In the genomic region with DNA sequence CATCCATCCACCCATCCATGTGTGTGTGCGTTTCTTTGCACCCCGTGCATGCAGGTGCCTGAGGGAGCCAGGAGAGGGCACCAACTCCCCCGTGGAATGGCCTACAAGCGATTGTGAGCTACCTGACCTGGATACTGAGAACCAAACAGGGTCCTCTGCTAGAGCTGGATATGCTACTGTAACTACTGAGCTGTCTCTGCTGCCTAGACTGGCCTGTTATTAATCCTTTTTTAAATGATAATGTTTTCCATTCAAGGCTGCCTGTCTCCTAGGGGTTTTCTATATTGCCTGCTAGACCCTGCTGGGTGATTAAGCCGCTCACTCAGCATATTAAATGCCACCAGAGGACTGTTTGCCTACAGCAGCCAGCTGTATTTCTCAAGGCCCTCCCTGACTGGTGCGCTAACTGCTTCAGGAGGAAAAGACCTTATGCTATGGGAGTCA, we compare ENCODE assay signal across 9 mouse cellular contexts. TPM values are rescaled to one million over a fixed set of nuclear protein-coding genes. Genes with fewer than 3 reads are reported as not detected.
A peak's percentile ranks its signal among the peaks of the same experiment; 100 is the strongest.
DNase-seq lines count a peak whose midpoint lies in the region; ATAC-seq and TF ChIP-seq lines count a peak whose summit lies in the region.
"Had no signal": no experiment of that assay in that cellular context is flagged by ENCODE, and none has a peak within 500 bp of the region (broad histone marks: within the 10 kb centered on the region; RNA-seq: fewer than 3 reads in every experiment).

No protein-coding gene starts in this region.

- dilution Hi-C loops in CH12.LX (cut with MboI; ENCODE audit: extremely low pct_ligation_motif_present, extremely low pct_unique_long_range_greater_than_20kb, low sequenced_read_pairs): no loop called here

- H3K4me1 ChIP-seq in heart, embryonic 13.5 days: peaks cover 47% of the 10 kb centered on the region
- H3K4me1 ChIP-seq in CH12.LX (ENCODE audit: control insufficient read depth in 1 of 2, insufficient read depth in 2 of 2): peaks cover 9 to 62% of the 10 kb centered on the region in 2 experiments; a peak in 3 of 4 replicates
- peaks cover 3% of the 10 kb centered on the region; the same call in 1 of the 2 replicates for H3K4me1 ChIP-seq in forebrain, embryonic 14.5 days (ENCODE audit: control insufficient read depth, insufficient read depth, low read length)
- peaks cover 8% of the 10 kb centered on the region for H3K4me1 ChIP-seq in midbrain, embryonic 11.5 days (ENCODE audit: control insufficient read depth, insufficient read depth, low read length)

- 52% methylated on average over 6 of the region's 6 CpGs for WGBS in heart, embryonic 13.5 days
- WGBS in forebrain, embryonic 14.5 days: 31% methylated on average over 6 of the region's 6 CpGs
- 35% methylated on average over 6 of the region's 6 CpGs for WGBS in midbrain, embryonic 11.5 days

- no peak for TF ChIP-seq POLR2A in CH12.LX (IDR thresholded peaks at IDR 0.05; ENCODE audit: low read depth, low read length)

- no peaks in the 10 kb centered on the region for H3K36me3 ChIP-seq in heart, embryonic 13.5 days
- H3K36me3 ChIP-seq in CH12.LX (replicated peaks in 1 of 2; ENCODE audit: control insufficient read depth in 1 of 2, insufficient read depth in 1 of 2, low read length in 1 of 2): peaks cover 0 to 9% of the 10 kb centered on the region in 2 experiments
- no peaks in the 10 kb centered on the region for H3K36me3 ChIP-seq in forebrain, embryonic 14.5 days (ENCODE audit: control insufficient read depth, insufficient read depth, low read length)
- H3K36me3 ChIP-seq in midbrain, embryonic 11.5 days (ENCODE audit: control insufficient read depth, insufficient read depth, low read length): no peaks in the 10 kb centered on the region

- H3K27me3 ChIP-seq in heart, embryonic 13.5 days (replicated peaks): no peaks in the 10 kb centered on the region
- no peaks in the 10 kb centered on the region for H3K27me3 ChIP-seq in CH12.LX (replicated peaks)
- no peaks in the 10 kb centered on the region for H3K27me3 ChIP-seq in forebrain, embryonic 14.5 days (replicated peaks; ENCODE audit: control insufficient read depth, insufficient read depth, low read length)
- H3K27me3 ChIP-seq in midbrain, embryonic 11.5 days (ENCODE audit: control insufficient read depth, insufficient read depth, low read length): no peaks in the 10 kb centered on the region
- H3K27me3 ChIP-seq: megakaryocyte, embryonic 14.5 days had no signal

- no peak for DNase-seq in heart, postnatal 10 days
- no peak for DNase-seq in CH12.LX (ENCODE audit: extremely low read depth)
- DNase-seq in forebrain, embryonic 14.5 days (ENCODE audit: low spot score): peak; percentile 37
- DNase-seq in midbrain, embryonic 11.5 days (ENCODE audit: low spot score, missing footprints): peak; percentile 81
- DNase-seq in cerebellum, adult 18-20 months: no peak
- DNase-seq in urinary bladder, postnatal 10 days (ENCODE audit: low spot score): no peak
- DNase-seq in right cerebral cortex, postnatal 10 days (ENCODE audit: low spot score in 2 of 2): no peak

- no peak overlapping the region for H3K9ac ChIP-seq in heart, embryonic 13.5 days
- no peak overlapping the region for H3K9ac ChIP-seq in CH12.LX (ENCODE audit: insufficient read depth, low read depth)
- no peak overlapping the region for H3K9ac ChIP-seq in forebrain, embryonic 14.5 days (ENCODE audit: low read length)
- H3K9ac ChIP-seq in midbrain, embryonic 11.5 days (ENCODE audit: low read length): no peak overlapping the region

- no peaks in the 10 kb centered on the region for H3K79me2 ChIP-seq in CH12.LX (replicated peaks; ENCODE audit: control insufficient read depth, extremely low read depth, insufficient read depth, poor library complexity, severe bottlenecking)

- H3K27ac ChIP-seq in heart, embryonic 13.5 days (replicated peaks): peak overlapping the region; percentile 57; the same call in 1 of the 2 replicates
- no peak overlapping the region for H3K27ac ChIP-seq in CH12.LX (ENCODE audit: insufficient read depth, low read depth)
- no peak overlapping the region for H3K27ac ChIP-seq in forebrain, embryonic 14.5 days (ENCODE audit: low read depth, low read length)
- H3K27ac ChIP-seq in midbrain, embryonic 11.5 days (ENCODE audit: low read depth, low read length): no peak overlapping the region

- ATAC-seq in heart, embryonic 13.5 days (ENCODE audit: extremely low read depth, insufficient number of reproducible peaks, low FRiP score, low TSS enrichment): no peak
- peak; percentile 28; the same call in 1 of the 2 replicates for ATAC-seq in forebrain, embryonic 14.5 days
- ATAC-seq in midbrain, embryonic 11.5 days (ENCODE audit: low FRiP score): peak; percentile 51

- H3K9me3 ChIP-seq in heart, embryonic 13.5 days: no peaks in the 10 kb centered on the region
- peaks cover 2% of the 10 kb centered on the region for H3K9me3 ChIP-seq in CH12.LX (replicated peaks; ENCODE audit: low read length)
- no peaks in the 10 kb centered on the region for H3K9me3 ChIP-seq in forebrain, embryonic 14.5 days (replicated peaks; ENCODE audit: control insufficient read depth, low read length)
- no peaks in the 10 kb centered on the region for H3K9me3 ChIP-seq in midbrain, embryonic 11.5 days (ENCODE audit: control insufficient read depth, low read length)
- H3K9me3 ChIP-seq: megakaryocyte, embryonic 14.5 days had no signal

- H3K4me2 ChIP-seq in heart, embryonic 13.5 days: no peak overlapping the region
- H3K4me2 ChIP-seq in CH12.LX (ENCODE audit: insufficient read depth, low read depth, poor library complexity, severe bottlenecking): no peak overlapping the region
- H3K4me2 ChIP-seq in forebrain, embryonic 14.5 days (ENCODE audit: low read length): no peak overlapping the region
- H3K4me2 ChIP-seq in midbrain, embryonic 11.5 days: no peak overlapping the region

- H3K4me3 ChIP-seq in heart, embryonic 13.5 days: no peak overlapping the region
- H3K4me3 ChIP-seq in CH12.LX (replicated peaks in 1 of 3; ENCODE audit: low read depth in 2 of 3, low read length in 2 of 3, poor library complexity in 1 of 3): no peak overlapping the region
- no peak overlapping the region for H3K4me3 ChIP-seq in forebrain, embryonic 14.5 days (ENCODE audit: low read depth, low read length)
- no peak overlapping the region for H3K4me3 ChIP-seq in midbrain, embryonic 11.5 days (ENCODE audit: low read depth, low read length)
- H3K4me3 ChIP-seq: megakaryocyte, embryonic 14.5 days had no signal

- TF ChIP-seq RAD21 in CH12.LX (IDR thresholded peaks at IDR 0.05; ENCODE audit: low read depth, low read length): peak; percentile 11

- peak in 1 of 2 experiments; percentile 35; a peak in 2 of 4 replicates for TF ChIP-seq CTCF in CH12.LX (conservative IDR thresholded peaks at IDR 0.05 in 1 of 2, IDR thresholded peaks at IDR 0.05 in 1 of 2; ENCODE audit: low read depth in 2 of 2, low read length in 2 of 2)

- in situ Hi-C loops in CH12.LX (cut with MboI; ENCODE audit: low pct_ligation_motif_present, low pct_unique_long_range_greater_than_20kb, low sequenced_read_pairs): no loop called here

- no peak for TF ChIP-seq EP300 in CH12.LX (IDR thresholded peaks at IDR 0.05; ENCODE audit: low read length)

- intact Hi-C loops in heart, postnatal 10 days (cut with DNase I): loop anchor here (2.0 kb wide), 1 partner anchor 34 kb away; a partner anchor contains a TSS

TF ChIP-seq in CH12.LX, 34 proteins besides CTCF, POLR2A, EP300 and RAD21:
- TF ChIP-seq USF2 (conservative IDR thresholded peaks at IDR 0.05; ENCODE audit: low read depth, low read length) (no peak), SMC3 (IDR thresholded peaks at IDR 0.05; ENCODE audit: low read depth, low read length) (peak; percentile 30)

RNA-seq across cellular contexts. Expression of a gene that starts 34.1 kb away (rescaled TPM):
- polyA plus RNA-seq in heart, embryonic 13.5 days (2015; fragmentation: Nextera tagmentation; extraction: Ambion mirVana): 3.3 and 3.4 TPM in 2 replicates
- 10 to 100 TPM; 17.0 to 18.9 TPM for total RNA-seq in heart, postnatal 10 days (2021)
- total RNA-seq in CH12.LX (2012; rRNA removed): 6.0 and 8.8 TPM in 2 replicates
- total RNA-seq in CH12.LX (2014; rRNA removed): 6.1 and 6.6 TPM in 2 replicates
- polyA plus RNA-seq in CH12.LX (2012; ENCODE audit: insufficient read length, low read depth): 5.9 and 6.0 TPM in 2 replicates
- polyA plus RNA-seq in forebrain, embryonic 14.5 days (2014; fragmentation: Nextera tagmentation; extraction: Ambion mirVana): 11.4 and 13.0 TPM in 2 replicates
- polyA plus RNA-seq in midbrain, embryonic 11.5 days (2014; fragmentation: Nextera tagmentation; extraction: Ambion mirVana): 6.9 and 7.9 TPM in 2 replicates

Comparison
In these comparisons a context has a peak if more than half of its experiments do, and no peak if none do; other contexts are left out.
1. DNase-seq: peak in forebrain, embryonic 14.5 days (single experiment) and midbrain, embryonic 11.5 days (single experiment); none in heart, postnatal 10 days (0 of 2), CH12.LX (single experiment), cerebellum, adult 18-20 months (0 of 2), urinary bladder, postnatal 10 days (single experiment) and right cerebral cortex, postnatal 10 days (0 of 2).